Mouse (Mus musculus) adrenal gland, adult (tissue): ENCODE data around the gene Cnn2.
"Not testable (repeated sequence)": the region's sequence is repeated elsewhere in the genome, so short reads cannot be mapped to it uniquely, and the experiment has no call there.

Experiments
- DNase-seq, 2 experiments: peaks; one replicate each; pipeline ENCODE4 v3.0.0; 2022 to 2023; ENCODE audit warnings: low spot score in 1 of 2; ENCODE audit not compliant: inconsistent age in 2 of 2

The Cnn2 gene

GRCm38 (mm10) chr10:80035686-80036085 is 47.3 kb downstream of the Cnn2 start:
- DNase-seq = no peak

- DNase-seq = no peak
Measured at GRCm38 (mm10) chr10:80036832-80037231, 48.4 kb downstream of the Cnn2 start.

- peak; percentile 98 to 99 for DNase-seq
Measured at GRCm38 (mm10) chr10:80039559-80039979, 51.2 kb downstream of the Cnn2 start, which contains the start of gene Polr2e. Gene Polr2e, minus strand, starts transcription at chr10:80039795.

DNA sequence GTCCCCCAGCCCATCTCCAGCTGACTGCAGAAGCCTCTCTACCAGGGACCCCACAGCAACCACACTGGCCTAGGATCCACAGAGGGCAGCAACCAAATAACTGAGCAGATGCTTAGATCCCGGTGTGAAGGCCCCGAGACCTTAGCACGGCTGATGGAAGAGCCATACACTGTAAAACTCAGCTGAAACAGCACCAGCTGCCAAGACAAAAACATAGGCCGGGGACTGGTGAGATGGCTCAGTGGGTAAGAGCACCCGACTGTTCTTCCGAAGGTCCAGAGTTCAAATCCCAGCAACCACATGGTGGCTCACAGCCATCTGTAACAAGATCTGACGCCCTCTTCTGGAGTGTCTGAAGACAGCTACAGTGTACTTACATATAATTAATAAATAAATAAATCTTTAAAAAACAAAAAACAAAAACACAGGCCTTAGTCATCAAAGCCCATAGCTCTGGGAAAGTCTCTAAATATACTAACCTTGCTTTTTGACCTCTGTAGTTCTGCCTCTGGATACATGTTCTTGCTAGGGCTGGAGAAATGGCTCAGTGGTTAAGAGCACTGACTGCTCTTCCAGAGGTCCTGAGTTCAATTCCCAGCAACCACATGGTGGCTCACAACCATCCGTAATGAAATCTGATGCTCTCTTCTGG is 53.2 kb downstream of the Cnn2 start:
- not testable (repeated sequence) for DNase-seq

DNA sequence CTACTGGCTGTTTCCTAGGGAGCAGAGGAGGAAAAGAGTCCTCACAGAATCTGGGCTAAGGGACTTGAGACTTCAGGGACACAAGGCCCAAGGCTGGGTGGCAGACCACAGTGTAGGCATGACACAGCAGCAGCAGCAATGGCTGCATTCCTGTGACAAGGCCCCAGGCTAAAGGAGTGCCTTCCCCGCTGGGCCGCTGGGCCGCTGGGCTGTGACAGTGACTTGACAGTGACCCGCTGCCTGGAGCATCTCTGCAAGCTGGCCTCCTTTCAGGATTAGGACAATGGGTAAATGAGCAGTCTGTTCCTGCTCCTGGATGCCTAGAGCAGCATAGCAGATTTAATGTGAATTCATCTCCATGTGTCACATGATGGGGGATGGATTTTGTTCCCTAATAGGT is 55.7 kb downstream of the Cnn2 start:
- DNase-seq = no peak

DNA sequence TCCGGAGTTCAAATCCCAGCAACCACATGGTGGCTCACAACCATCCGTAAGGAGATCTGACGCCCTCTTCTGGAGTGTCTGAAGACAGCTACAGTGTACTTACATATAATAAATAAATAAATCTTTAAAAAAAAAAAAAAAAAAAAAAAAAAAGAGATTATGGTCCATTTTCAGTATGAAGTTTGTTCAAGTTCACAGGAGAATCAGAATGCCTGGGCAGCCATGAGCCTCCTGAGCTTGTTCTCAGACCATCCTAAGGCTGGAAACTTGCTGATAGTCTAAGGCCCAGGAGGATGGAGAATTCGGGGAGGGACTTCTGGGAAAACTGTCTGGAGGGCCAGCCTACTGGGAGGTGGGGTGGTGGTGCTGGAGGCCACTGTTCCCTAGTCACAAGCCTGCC is 57.0 kb downstream of the Cnn2 start:
- DNase-seq = not testable (repeated sequence)
